Mouse (Mus musculus) heart, postnatal 0 days (tissue): ENCODE data around the gene Xrcc5. TPM values are rescaled to one million over a fixed set of nuclear protein-coding genes. Genes with fewer than 3 reads are reported as not detected.

Experiments
- ATAC-seq: fragments of 200-750 bp; cut with Nextera tagmentation; 2 replicates; pipeline ENCODE4 v1.8.0; 2017; ENCODE audit warnings: low read depth, moderate number of reproducible peaks, moderate library complexity; ENCODE audit not compliant: insufficient read depth
- DNase-seq: peaks from one replicate; pipeline ENCODE4 v3.0.0-alpha.2; 2016; ENCODE audit warnings: low spot score
- H3K27ac ChIP-seq: fragments of 300-500 bp; sonication (generic); 2 replicates; pipeline ENCODE4 v1.5.1; 2014; ENCODE audit warnings: low read depth, mild to moderate bottlenecking
- H3K27me3 ChIP-seq: fragments of 300-500 bp; sonication (generic); 2 replicates; pipeline ENCODE4 v1.6.1; 2014; ENCODE audit warnings: low read length, mixed read lengths; ENCODE audit not compliant: control insufficient read depth, insufficient read depth
- H3K36me3 ChIP-seq: fragments of 300-500 bp; sonication (generic); replicated peaks from 2 replicates; pipeline ENCODE4 v1.6.1; 2014; ENCODE audit warnings: low read length, mixed read lengths; ENCODE audit not compliant: control insufficient read depth, insufficient read depth
- H3K4me1 ChIP-seq: fragments of 300-500 bp; sonication (generic); 2 replicates; pipeline ENCODE4 v1.6.1; 2014; ENCODE audit warnings: antibody characterized with exemption; ENCODE audit not compliant: control insufficient read depth, insufficient read depth
- H3K4me2 ChIP-seq: fragments of 300-500 bp; sonication (generic); 2 replicates; pipeline ENCODE4 v1.6.1; 2014; ENCODE audit warnings: low read depth, mild to moderate bottlenecking, low read length, moderate library complexity
- H3K4me3 ChIP-seq: fragments of 300-500 bp; sonication (generic); 2 replicates; pipeline ENCODE4 v1.5.1; 2014; ENCODE audit warnings: low read depth, low read length
- H3K9ac ChIP-seq: fragments of 300-500 bp; sonication (generic); replicated peaks from 2 replicates; pipeline ENCODE4 v1.6.1; 2014; ENCODE audit warnings: low read depth, low read length, mixed read lengths
- H3K9me3 ChIP-seq: fragments of 300-500 bp; sonication (generic); replicated peaks from 2 replicates; pipeline ENCODE4 v1.6.1; 2016; ENCODE audit warnings: low read length; ENCODE audit not compliant: control insufficient read depth
- CTCF ChIP-seq: IDR thresholded peaks from 2 replicates; pipeline ENCODE4 v1.5.1; 2016; ENCODE audit warnings: antibody characterized with exemption, control low read depth, low read depth
- EP300 ChIP-seq: IDR thresholded peaks from 2 replicates; pipeline ENCODE4 v1.6.1; 2016; ENCODE audit warnings: antibody characterized with exemption, low read depth
- whole genome bisulfite sequencing: fragments of 180-500 bp; shearing (Covaris S2); extraction: QIAGEN DNeasy Blood & Tissue Kit; methylation state at CpG from one replicate; pipeline ENCODE4 v1.1.7; 2014; 5-methylcytosine and 5-hydroxymethylcytosine counted together
- polyA plus RNA-seq: library from polyadenylated mRNA; unstranded; fragments of >200 nt; fragmentation: Nextera tagmentation; extraction: Ambion mirVana; gene quantifications from 2 replicates; pipeline ENCODE4 v1.2.1, GENCODE M21; 2015
- total RNA-seq: library from RNA; depleted of rRNA; stranded (reverse); fragments of >200 nt; gene quantifications from 2 replicates; pipeline ENCODE4 v1.2.3, GENCODE M21; 2014; ENCODE audit warnings: low replicate concordance

The Xrcc5 gene
- total and polyA plus RNA-seq, 2 experiments from 2014 or later: 13.9 to 14.5 TPM

DNA sequence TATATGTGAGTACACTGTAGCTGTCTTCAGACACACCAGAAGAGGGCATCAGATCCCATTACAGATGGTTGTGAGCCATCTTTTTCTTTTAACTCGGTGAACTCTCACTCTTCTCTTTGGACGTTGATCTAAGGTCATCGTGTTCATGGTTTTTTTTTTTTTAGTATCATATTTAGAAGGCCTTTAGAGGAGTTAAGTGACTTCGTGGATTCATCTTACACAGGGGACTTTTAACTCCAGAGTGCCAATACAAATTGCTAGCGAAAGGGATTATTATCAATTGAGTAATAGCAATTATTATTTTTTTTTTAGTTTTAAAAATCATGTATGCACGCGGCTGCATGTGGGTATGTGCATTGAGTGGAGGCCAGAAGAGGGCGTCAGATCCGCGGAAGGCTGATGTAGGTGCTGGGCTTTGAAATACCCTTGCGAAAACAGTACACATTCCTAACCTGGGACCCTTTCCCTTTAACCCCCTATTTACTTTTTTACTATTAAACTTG, 491 bp upstream of the Xrcc5 start:
- H3K9ac ChIP-seq: peak overlapping the region; percentile 71
- peak; percentile 46 for TF ChIP-seq CTCF
- no peak for TF ChIP-seq EP300
- peak overlapping the region; percentile 72 for H3K4me3 ChIP-seq
- ATAC-seq (peak; percentile 71), DNase-seq (peak; percentile 57)
- H3K27ac ChIP-seq: peak overlapping the region; percentile 89
- peak overlapping the region; percentile 80 for H3K4me2 ChIP-seq
- WGBS: 4% methylated on average over 11 of the region's 11 CpGs
- peaks cover 2% of the 10 kb centered on the region for H3K36me3 ChIP-seq
- H3K27me3 ChIP-seq: no peaks in the 10 kb centered on the region
- H3K9me3 ChIP-seq: no peaks in the 10 kb centered on the region
- H3K4me1 ChIP-seq: no peaks in the 10 kb centered on the region; the same call in 1 of the 2 replicates

DNA sequence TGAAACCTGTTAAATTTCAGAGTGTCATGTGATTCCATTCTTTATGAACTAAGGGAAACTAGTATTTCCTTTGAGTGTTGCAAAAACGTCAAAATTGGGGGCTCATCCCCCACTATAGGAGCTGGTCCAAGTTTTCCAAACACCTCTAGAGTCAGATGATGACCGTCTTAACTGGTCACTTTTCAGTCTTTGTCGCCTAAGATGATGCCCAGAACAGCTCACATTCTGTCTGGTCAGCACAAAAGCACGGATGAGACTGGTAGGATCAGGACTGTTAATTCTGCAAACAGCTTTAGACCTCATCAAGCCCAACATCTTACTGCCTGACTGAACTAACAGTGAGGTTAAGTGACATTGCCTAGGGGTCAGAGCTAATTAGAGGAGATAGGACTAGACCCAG, 1.7 kb downstream of the Xrcc5 start:
- no peaks in the 10 kb centered on the region for H3K9me3 ChIP-seq
- no peaks in the 10 kb centered on the region; the same call in 1 of the 2 replicates for H3K4me1 ChIP-seq
- H3K27ac ChIP-seq: no peak overlapping the region
- ATAC-seq (no peak), DNase-seq (no peak)
- 67% methylated on average over 4 of the region's 4 CpGs for WGBS
- no peak overlapping the region for H3K4me3 ChIP-seq
- no peak overlapping the region for H3K9ac ChIP-seq
- TF ChIP-seq EP300: no peak
- no peak for TF ChIP-seq CTCF
- no peak overlapping the region for H3K4me2 ChIP-seq
- H3K27me3 ChIP-seq: no peaks in the 10 kb centered on the region
- H3K36me3 ChIP-seq: peaks cover 8% of the 10 kb centered on the region

- WGBS: 78% methylated on average over 6 of the region's 6 CpGs
- Histone ChIP-seq H3K4me2 (no peak overlapping the region), H3K4me1 (no peaks in the 10 kb centered on the region; the same call in 1 of the 2 replicates), H3K9me3 (no peaks in the 10 kb centered on the region), H3K27me3 (no peaks in the 10 kb centered on the region), H3K27ac (no peak overlapping the region), H3K36me3 (peaks cover 8% of the 10 kb centered on the region), H3K9ac (no peak overlapping the region), H3K4me3 (no peak overlapping the region)
- ATAC-seq (no peak), DNase-seq (no peak)
- TF ChIP-seq CTCF (no peak), EP300 (no peak)
Observed at GRCm38 (mm10) chr1:72309744-72310424, 2.7 kb downstream of the Xrcc5 start.

GRCm38 (mm10) chr1:72312701-72313398, 5.6 kb downstream of the Xrcc5 start:
- no peak overlapping the region for H3K4me3 ChIP-seq
- no peak overlapping the region for H3K27ac ChIP-seq
- no peak overlapping the region for H3K4me2 ChIP-seq
- no peaks in the 10 kb centered on the region; the same call in 1 of the 2 replicates for H3K4me1 ChIP-seq
- H3K36me3 ChIP-seq: peaks cover 12% of the 10 kb centered on the region
- H3K27me3 ChIP-seq: no peaks in the 10 kb centered on the region
- no peaks in the 10 kb centered on the region for H3K9me3 ChIP-seq
- H3K9ac ChIP-seq: no peak overlapping the region
- 76% methylated on average over 9 of the region's 9 CpGs for WGBS
- no peak for TF ChIP-seq CTCF
- TF ChIP-seq EP300: no peak
- no peak for DNase-seq
- no peak for ATAC-seq

DNA sequence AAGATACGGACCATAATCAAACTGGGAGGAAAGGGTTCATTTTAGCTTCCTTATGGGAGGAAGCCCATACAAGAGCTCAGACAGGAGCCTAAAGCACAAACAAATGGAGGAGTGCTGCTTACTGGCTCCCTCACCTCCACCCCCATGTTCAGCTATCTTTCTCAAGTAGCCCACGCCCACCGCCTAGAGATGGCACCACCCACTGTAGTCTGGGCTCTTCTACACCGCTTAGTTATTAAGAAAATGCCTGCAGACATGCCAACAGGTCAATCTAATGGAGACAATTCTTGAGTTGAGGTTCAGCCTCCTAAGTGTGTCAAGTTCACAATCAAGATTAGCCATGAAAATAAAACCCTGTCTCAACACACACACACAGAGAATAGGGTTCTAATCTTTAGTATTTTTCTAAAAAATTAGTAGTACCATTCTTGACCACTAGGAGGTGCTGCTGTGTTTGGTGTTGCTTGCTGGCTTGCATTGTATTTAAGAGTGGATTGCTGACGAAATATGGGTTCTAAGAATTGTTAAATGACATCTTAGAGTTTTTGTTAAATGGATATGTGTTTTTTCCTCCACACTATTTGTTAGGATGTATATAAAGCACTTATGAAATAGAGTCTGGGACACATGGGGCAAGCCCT, 6.3 kb downstream of the Xrcc5 start:
- Histone ChIP-seq H3K4me1 (no peaks in the 10 kb centered on the region), H3K9me3 (no peaks in the 10 kb centered on the region), H3K27ac (no peak overlapping the region), H3K4me2 (no peak overlapping the region), H3K9ac (no peak overlapping the region), H3K4me3 (no peak overlapping the region), H3K36me3 (peaks cover 12% of the 10 kb centered on the region), H3K27me3 (no peaks in the 10 kb centered on the region)
- DNase-seq: peak; percentile 12
- TF ChIP-seq EP300 (no peak), CTCF (peak; percentile 78)
- ATAC-seq: no peak
- WGBS: 68% methylated on average over 5 of the region's 5 CpGs
